Mouse (Mus musculus) adrenal gland, adult 8-10 months (tissue): Measurements from ENCODE around the gene Fam219b. TPM values are rescaled to one million over a fixed set of nuclear protein-coding genes. Genes with fewer than 3 reads are reported as not detected.
A peak's percentile ranks its signal among the peaks of the same experiment; 100 is the strongest.

Experiments
- DNase-seq: peaks from one replicate; pipeline ENCODE4 v3.0.0; 2022
- total RNA-seq, 4 experiments: library from RNA; stranded (reverse); gene quantifications; 2 replicates each; pipeline ENCODE4 v1.2.4; 2022

Fam219b gene
- total RNA-seq, 4 experiments from 2014 or later, result 25.5 to 34.9 (median 31.0) TPM

- DNase-seq, result no peak
These were observed 28.5 kb downstream of the Fam219b start for GRCm38 (mm10) chr9:57565741-57566221.

- DNase-seq, result no peak
These were observed 29.5 kb downstream of the Fam219b start for GRCm38 (mm10) chr9:57566846-57567245.

GRCm38 (mm10) chr9:57568500-57568899 is 31.2 kb downstream of the Fam219b start:
- no peak for DNase-seq

- no peak for DNase-seq
These were observed 37.1 kb downstream of the Fam219b start for GRCm38 (mm10) chr9:57574397-57574796.

GRCm38 (mm10) chr9:57575577-57575976 is 38.2 kb downstream of the Fam219b start:
- DNase-seq, result no peak

- DNase-seq, result no peak
These were observed 40.0 kb downstream of the Fam219b start for GRCm38 (mm10) chr9:57577144-57577849.

GRCm38 (mm10) chr9:57584991-57585390 is 47.7 kb downstream of the Fam219b start:
- DNase-seq, result no peak

GRCm38 (mm10) chr9:57589224-57590126 is 52.1 kb downstream of the Fam219b start, which contains the start of gene Ulk3:
Ulk3 (plus strand) TSS chr9:57589452.
- DNase-seq, result peak; percentile 72

GRCm38 (mm10) chr9:57590726-57591125 is 53.4 kb downstream of the Fam219b start:
- DNase-seq, result no peak

Other genes starting within 250 kb of the Fam219b start
- 10 to 100 TPM; 20.8 to 35.1 (median 25.2) TPM for gene Ppcdc, start 97.4 kb upstream of the Fam219b start, total RNA-seq
- 10 to 100 TPM; 12.4 to 30.5 (median 21.9) TPM for gene Scamp5, start 69.5 kb upstream of the Fam219b start, total RNA-seq
- gene Rpp25, start 33.5 kb upstream of the Fam219b start, total RNA-seq, result 1 to 10 TPM; 3.8 to 9.1 (median 5.3) TPM
- 100 to 1,000 TPM; 236 to 400 (median 335) TPM for gene Cox5a, start 16.3 kb upstream of the Fam219b start, total RNA-seq
- 10 to 100 TPM; 35.5 to 66.3 (median 46.1) TPM for gene Mpi, start 15.2 kb downstream of the Fam219b start, total RNA-seq
- gene Scamp2, start 23.4 kb downstream of the Fam219b start, total RNA-seq, result 10 to 100 TPM; 62.3 to 78.5 (median 71.9) TPM
- 10 to 100 TPM; 10.8 to 33.3 (median 19.5) TPM for gene Ulk3, start 51.9 kb downstream of the Fam219b start, total RNA-seq
- not detected for gene Cplx3, start 68.8 kb downstream of the Fam219b start, total RNA-seq
- not detected for gene Lman1l, start 83.2 kb downstream of the Fam219b start, total RNA-seq
- 100 to 1,000 TPM in 1 of 4 experiments, 10 to 100 TPM in 3; 78.2 to 121 (median 82.4) TPM for gene Csk, start 116.1 kb downstream of the Fam219b start, total RNA-seq
- gene Cyp1a2, start 146.2 kb downstream of the Fam219b start, total RNA-seq, result under 1 TPM in 2 of 4 experiments, not detected in 2; 0.19 to 0.49 TPM
- gene Cyp1a1, start 150.4 kb downstream of the Fam219b start, total RNA-seq, result under 1 TPM in 2 of 4 experiments, not detected in 2; 0.11 to 0.49 TPM
- gene Edc3, start 171.0 kb downstream of the Fam219b start, total RNA-seq, result 10 to 100 TPM; 10.4 to 11.4 (median 10.8) TPM
- gene Clk3, start 228.3 kb downstream of the Fam219b start, total RNA-seq, result 10 to 100 TPM; 75.3 to 83.3 (median 78.5) TPM